Mouse (Mus musculus) right cerebral cortex, postnatal 14 days (tissue): ENCODE data around the gene Scamp3.

Source experiments
- DNase-seq: peaks from one replicate; pipeline ENCODE4 v3.0.0; 2022

Gene Scamp3

DNA sequence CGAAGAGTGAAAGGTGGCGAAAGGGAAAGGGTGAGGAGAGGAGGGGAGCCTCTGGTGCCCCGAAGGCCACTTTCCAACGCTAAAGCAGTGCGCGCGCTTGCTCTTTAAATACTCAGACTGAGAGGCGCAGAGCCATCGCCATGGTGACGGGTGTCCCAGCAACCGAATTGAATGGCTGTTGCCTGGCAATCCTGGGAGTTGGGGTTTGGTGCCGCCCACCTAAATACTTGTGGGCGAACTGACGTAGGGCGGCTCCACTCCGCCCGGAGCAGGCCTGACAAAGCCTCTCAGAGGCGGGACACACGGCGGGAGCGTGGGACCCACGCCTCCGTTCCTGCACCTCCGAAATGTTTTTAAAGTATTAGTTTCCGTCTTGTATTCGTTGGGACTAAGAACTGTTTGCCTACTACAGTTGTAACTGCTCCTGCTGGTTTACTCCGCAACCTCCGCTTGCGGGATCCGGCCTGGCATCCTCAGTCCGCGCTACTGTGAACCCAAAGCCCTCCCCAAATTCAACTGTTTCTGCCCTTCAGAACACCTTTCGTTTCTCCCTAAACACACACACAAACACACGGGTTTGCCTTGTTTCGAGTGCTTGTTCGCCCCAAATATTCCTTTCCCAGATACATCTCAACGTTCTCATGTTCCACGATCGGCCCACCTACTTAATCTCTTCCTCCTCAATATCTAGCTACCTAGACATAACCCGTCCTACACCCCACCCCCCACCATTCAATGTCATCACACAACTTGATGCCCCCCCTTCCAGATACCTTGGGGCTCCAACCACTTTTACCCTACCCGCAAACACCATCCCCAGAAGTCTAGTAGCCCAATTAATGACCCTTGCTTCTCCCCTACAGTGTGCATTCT, 50.3 kb downstream of the Scamp3 start:
- DNase-seq = peak; percentile 85

GRCm38 (mm10) chr3:89228180-89228549, 50.9 kb downstream of the Scamp3 start:
- peak; percentile 82 for DNase-seq

- no peak for DNase-seq
These were observed 51.6 kb downstream of the Scamp3 start, which contains the start of gene Muc1 for GRCm38 (mm10) chr3:89228836-89229235. TSS of gene Muc1 (plus strand) at chr3:89229057.

GRCm38 (mm10) chr3:89229276-89229675, 52.0 kb downstream of the Scamp3 start:
- DNase-seq = no peak

DNA sequence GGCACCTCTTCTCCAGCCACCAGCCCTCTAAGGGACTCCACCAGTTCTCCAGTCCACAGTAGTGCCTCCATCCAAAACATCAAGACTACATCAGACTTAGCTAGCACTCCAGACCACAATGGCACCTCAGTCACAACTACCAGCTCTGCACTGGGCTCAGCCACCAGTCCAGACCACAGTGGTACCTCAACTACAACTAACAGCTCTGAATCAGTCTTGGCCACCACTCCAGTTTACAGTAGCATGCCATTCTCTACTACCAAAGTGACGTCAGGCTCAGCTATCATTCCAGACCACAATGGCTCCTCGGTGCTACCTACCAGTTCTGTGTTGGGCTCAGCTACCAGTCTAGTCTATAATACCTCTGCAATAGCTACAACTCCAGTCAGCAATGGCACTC, 53.3 kb downstream of the Scamp3 start:
- DNase-seq = no peak

GRCm38 (mm10) chr3:89231345-89231744, 54.1 kb downstream of the Scamp3 start:
- DNase-seq = no peak

DNA sequence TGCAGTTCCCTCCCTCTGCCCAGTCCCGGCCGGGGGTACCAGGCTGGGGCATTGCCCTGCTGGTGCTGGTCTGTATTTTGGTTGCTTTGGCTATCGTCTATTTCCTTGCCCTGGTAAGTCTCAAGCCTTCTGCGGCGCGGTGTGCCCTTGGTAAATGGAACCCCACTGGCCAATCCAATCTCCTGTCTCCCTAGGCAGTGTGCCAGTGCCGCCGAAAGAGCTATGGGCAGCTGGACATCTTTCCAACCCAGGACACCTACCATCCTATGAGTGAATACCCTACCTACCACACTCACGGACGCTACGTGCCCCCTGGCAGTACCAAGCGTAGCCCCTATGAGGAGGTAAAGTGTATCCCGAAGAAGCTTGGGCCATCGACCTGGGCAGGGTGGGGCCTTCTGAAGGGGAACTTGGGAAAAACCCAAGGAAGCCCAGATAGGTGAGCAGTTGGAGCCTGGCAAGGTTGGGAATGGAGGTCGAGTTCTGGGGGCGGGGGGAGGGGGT, 54.6 kb downstream of the Scamp3 start:
- DNase-seq = no peak
